Comparison of ENCODE assay signal across 15 mouse cellular contexts in the genomic region with DNA sequence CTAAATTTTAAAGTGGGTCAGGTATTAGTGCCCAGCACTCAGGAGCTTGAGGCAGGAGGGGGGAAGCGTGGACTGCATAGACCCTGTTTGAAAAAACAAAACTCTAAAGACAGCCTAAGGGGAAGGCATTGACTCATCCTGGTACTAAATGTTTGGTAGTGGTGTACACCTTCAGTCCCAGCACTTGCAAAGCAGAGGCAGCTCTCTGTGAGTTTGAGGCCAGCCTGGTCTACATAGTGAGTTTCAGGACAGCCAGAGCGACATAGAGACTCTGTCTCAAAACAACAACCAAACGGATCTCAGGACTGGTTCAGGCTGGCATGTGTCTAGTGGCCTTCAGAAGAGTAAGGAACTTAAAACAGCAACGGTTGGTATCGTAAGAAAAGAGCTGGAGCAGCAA. TPM values are rescaled to one million over a fixed set of nuclear protein-coding genes. Genes with fewer than 3 reads are reported as not detected.
DNase-seq lines count a peak whose midpoint lies in the region; ATAC-seq and TF ChIP-seq lines count a peak whose summit lies in the region.
"Had no signal": no experiment of that assay in that cellular context is flagged by ENCODE, and none has a peak within 500 bp of the region (broad histone marks: within the 10 kb centered on the region; RNA-seq: fewer than 3 reads in every experiment).

No protein-coding gene starts in this region.

- H3K27me3 ChIP-seq in heart, embryonic 13.5 days (replicated peaks), result no peaks in the 10 kb centered on the region
- H3K27me3 ChIP-seq in lung, postnatal 0 days (replicated peaks; ENCODE audit: insufficient read depth, low read length), result no peaks in the 10 kb centered on the region
- no peaks in the 10 kb centered on the region for H3K27me3 ChIP-seq in hindbrain, embryonic 15.5 days
- no peaks in the 10 kb centered on the region for H3K27me3 ChIP-seq in neural tube, embryonic 15.5 days (replicated peaks)
- H3K27me3 ChIP-seq in thymus, adult 2 months (ENCODE audit: control insufficient read depth, insufficient read depth, low read length), result peaks cover 11% of the 10 kb centered on the region

- no peak for TF ChIP-seq EP300 in lung, postnatal 0 days (IDR thresholded peaks at IDR 0.05)

- H3K9ac ChIP-seq in heart, embryonic 13.5 days, result peak overlapping the region; percentile 11; the same call in 1 of the 2 replicates
- H3K9ac ChIP-seq in lung, postnatal 0 days (replicated peaks; ENCODE audit: low read depth), result no peak overlapping the region
- H3K9ac ChIP-seq in hindbrain, embryonic 15.5 days, result no peak overlapping the region
- no peak overlapping the region for H3K9ac ChIP-seq in neural tube, embryonic 15.5 days (replicated peaks)
- H3K9ac ChIP-seq: liver, postnatal 0 days had no signal

- ATAC-seq in heart, embryonic 13.5 days (ENCODE audit: extremely low read depth, insufficient number of reproducible peaks, low FRiP score, low TSS enrichment), result no peak
- ATAC-seq in lung, postnatal 0 days, result no peak
- ATAC-seq in hindbrain, embryonic 15.5 days (ENCODE audit: low FRiP score, low read depth), result no peak
- no peak for ATAC-seq in neural tube, embryonic 15.5 days (ENCODE audit: low FRiP score)
- ATAC-seq: intestine, embryonic 16.5 days; liver, postnatal 0 days had no signal

- H3K27ac ChIP-seq in heart, embryonic 13.5 days (replicated peaks), result no peak overlapping the region
- H3K27ac ChIP-seq in lung, postnatal 0 days (ENCODE audit: low read length), result 0 out of 2 replicates have a peak overlapping the region, but pooled peaks have one; percentile 9
- no peak overlapping the region for H3K27ac ChIP-seq in hindbrain, embryonic 15.5 days (replicated peaks)
- H3K27ac ChIP-seq in neural tube, embryonic 15.5 days (replicated peaks), result 0 out of 2 replicates have a peak overlapping the region, but pooled peaks have one; percentile 4
- H3K27ac ChIP-seq in thymus, adult 2 months (ENCODE audit: control insufficient read depth, insufficient read depth, low read length), result no peak overlapping the region
- H3K27ac ChIP-seq: macrophage had no signal

- H3K4me1 ChIP-seq in heart, embryonic 13.5 days, result peaks cover 55% of the 10 kb centered on the region
- H3K4me1 ChIP-seq in lung, postnatal 0 days (ENCODE audit: insufficient read depth, low read depth, low read length), result peaks cover 23% of the 10 kb centered on the region; the same call in 1 of the 2 replicates
- peaks cover 52% of the 10 kb centered on the region for H3K4me1 ChIP-seq in hindbrain, embryonic 15.5 days (replicated peaks)
- H3K4me1 ChIP-seq in neural tube, embryonic 15.5 days, result peaks cover 48% of the 10 kb centered on the region
- peaks cover 8% of the 10 kb centered on the region for H3K4me1 ChIP-seq in thymus, adult 2 months (replicated peaks; ENCODE audit: control insufficient read depth, insufficient read depth, low read length)

- WGBS in heart, embryonic 13.5 days, result 65% methylated on average over 5 of the region's 5 CpGs
- WGBS in lung, postnatal 0 days, result 66% methylated on average over 5 of the region's 5 CpGs
- 74% methylated on average over 5 of the region's 5 CpGs for WGBS in hindbrain, embryonic 15.5 days
- 72% methylated on average over 5 of the region's 5 CpGs for WGBS in neural tube, embryonic 15.5 days
- WGBS in thymus, adult 2 months, result 87% methylated on average over 5 of the region's 5 CpGs

- no peak for DNase-seq in heart, adult 9 months (ENCODE audit: low spot score in 2 of 2)
- no peak for DNase-seq in lung, postnatal 0 days (ENCODE audit: low spot score)
- no peak for DNase-seq in lung, postnatal 4 days
- no peak for DNase-seq in thymus, adult 2 months
- DNase-seq: cerebellum, adult 11-12 months; heart, adult 11 months; kidney, postnatal 14 days; liver, postnatal 0 days; right cerebral cortex, postnatal 4 days; thymus, adult 18-20 months had no signal

- H3K36me3 ChIP-seq in heart, embryonic 13.5 days, result no peaks in the 10 kb centered on the region
- no peaks in the 10 kb centered on the region for H3K36me3 ChIP-seq in lung, postnatal 0 days (ENCODE audit: insufficient read depth, low read length)
- H3K36me3 ChIP-seq in hindbrain, embryonic 15.5 days, result no peaks in the 10 kb centered on the region
- no peaks in the 10 kb centered on the region for H3K36me3 ChIP-seq in neural tube, embryonic 15.5 days
- no peaks in the 10 kb centered on the region for H3K36me3 ChIP-seq in thymus, adult 2 months (ENCODE audit: control insufficient read depth, insufficient read depth, low read length)

- peak overlapping the region; percentile 37; the same call in 1 of the 2 replicates for H3K4me2 ChIP-seq in heart, embryonic 13.5 days
- H3K4me2 ChIP-seq in lung, postnatal 0 days (replicated peaks; ENCODE audit: low read depth, low read length), result 0 out of 2 replicates have a peak overlapping the region, but pooled peaks have one; percentile 20
- peak overlapping the region; percentile 39 for H3K4me2 ChIP-seq in hindbrain, embryonic 15.5 days
- H3K4me2 ChIP-seq in neural tube, embryonic 15.5 days, result peak overlapping the region; percentile 24; the same call in 1 of the 2 replicates

- no peak overlapping the region for H3K4me3 ChIP-seq in heart, embryonic 13.5 days
- H3K4me3 ChIP-seq in lung, postnatal 0 days (ENCODE audit: low read depth, low read length), result no peak overlapping the region
- H3K4me3 ChIP-seq in hindbrain, embryonic 15.5 days, result no peak overlapping the region
- no peak overlapping the region for H3K4me3 ChIP-seq in neural tube, embryonic 15.5 days (replicated peaks)
- no peak overlapping the region for H3K4me3 ChIP-seq in thymus, adult 2 months (ENCODE audit: control insufficient read depth, insufficient read depth, low read length)

- no peak for TF ChIP-seq POLR2A in thymus, adult 2 months (IDR thresholded peaks at IDR 0.05; ENCODE audit: control insufficient read depth, extremely low read depth, insufficient read depth, low read length, poor library complexity)

- no peak for TF ChIP-seq CTCF in lung, postnatal 0 days (IDR thresholded peaks at IDR 0.05)
- TF ChIP-seq CTCF in thymus, adult 2 months (IDR thresholded peaks at IDR 0.05; ENCODE audit: borderline replicate concordance, control insufficient read depth, extremely low read depth, insufficient read depth, low read length, poor library complexity), result no peak

- no peaks in the 10 kb centered on the region for H3K9me3 ChIP-seq in heart, embryonic 13.5 days
- no peaks in the 10 kb centered on the region for H3K9me3 ChIP-seq in lung, postnatal 0 days (ENCODE audit: low read length)
- no peaks in the 10 kb centered on the region for H3K9me3 ChIP-seq in hindbrain, embryonic 15.5 days
- H3K9me3 ChIP-seq in neural tube, embryonic 15.5 days (replicated peaks), result no peaks in the 10 kb centered on the region

RNA-seq across cellular contexts. Expression of a gene that starts 4.7 kb away (rescaled TPM):
- 37.8 and 39.9 TPM in 2 replicates for polyA plus RNA-seq in heart, embryonic 13.5 days (2015; fragmentation: Nextera tagmentation; extraction: Ambion mirVana)
- 35.6 and 36.7 TPM in 2 replicates for polyA plus RNA-seq in lung, postnatal 0 days (2015; fragmentation: Nextera tagmentation; extraction: Ambion mirVana)
- 123 and 135 TPM in 2 replicates for polyA plus RNA-seq in hindbrain, embryonic 15.5 days (2015; fragmentation: Nextera tagmentation; extraction: Ambion mirVana)
- polyA plus RNA-seq in neural tube, embryonic 15.5 days (2015; fragmentation: Nextera tagmentation; extraction: Ambion mirVana), result 102 and 121 TPM in 2 replicates
- 21.5 and 23.9 TPM in 2 replicates for polyA plus RNA-seq in thymus, adult 2 months (2012; rRNA removed)

Comparison
In these comparisons a context has a peak if more than half of its experiments do, and no peak if none do; other contexts are left out.
1. H3K27ac ChIP-seq: peak in lung, postnatal 0 days (single experiment) and neural tube, embryonic 15.5 days (single experiment); none in heart, embryonic 13.5 days (single experiment), hindbrain, embryonic 15.5 days (single experiment) and thymus, adult 2 months (single experiment).
2. Peak in every context shown above with its lines, with median percentiles within 50 percentile points of each other: H3K4me2 ChIP-seq.